Mouse (Mus musculus): ENCODE results near the gene Pex14. TPM values are rescaled to one million over a fixed set of nuclear protein-coding genes. Genes with fewer than 3 reads are reported as not detected.

Pex14 gene
- polyA plus RNA-seq, 1 experiment from 2014 or later = 44.6 TPM

- Histone ChIP-seq H3K4me2 (ENCODE audit: low read depth, low read length) (no peak overlapping the region), H3K27me3 (ENCODE audit: control insufficient read depth, insufficient read depth, low read length) (no peaks in the 10 kb centered on the region), H3K4me3 (ENCODE audit: low read length) (no peak overlapping the region), H3K4me1 (ENCODE audit: control insufficient read depth, insufficient read depth, low read length) (peaks cover 44% of the 10 kb centered on the region), H3K36me3 (ENCODE audit: control insufficient read depth, insufficient read depth) (no peaks in the 10 kb centered on the region), H3K9me3 (replicated peaks; ENCODE audit: control insufficient read depth, low read length) (no peaks in the 10 kb centered on the region), H3K27ac (ENCODE audit: low read length) (no peak overlapping the region), H3K9ac (ENCODE audit: low read length) (no peak overlapping the region)
- 87% methylated on average over 14 of the region's 14 CpGs for WGBS
- ATAC-seq (replicated peaks; ENCODE audit: extremely low read depth, insufficient read depth, low FRiP score) = no peak
Measured at GRCm38 (mm10) chr4:148973387-148973786, 126.3 kb downstream of the Pex14 start.

GRCm38 (mm10) chr4:148972707-148973106, 127.0 kb downstream of the Pex14 start:
- ATAC-seq (replicated peaks; ENCODE audit: extremely low read depth, insufficient read depth, low FRiP score) = no peak
- Histone ChIP-seq H3K27ac (ENCODE audit: low read length) (no peak overlapping the region), H3K36me3 (ENCODE audit: control insufficient read depth, insufficient read depth) (no peaks in the 10 kb centered on the region), H3K4me1 (ENCODE audit: control insufficient read depth, insufficient read depth, low read length) (peaks cover 41% of the 10 kb centered on the region), H3K9me3 (replicated peaks; ENCODE audit: control insufficient read depth, low read length) (no peaks in the 10 kb centered on the region), H3K9ac (ENCODE audit: low read length) (no peak overlapping the region), H3K27me3 (ENCODE audit: control insufficient read depth, insufficient read depth, low read length) (no peaks in the 10 kb centered on the region), H3K4me2 (ENCODE audit: low read depth, low read length) (no peak overlapping the region), H3K4me3 (ENCODE audit: low read length) (no peak overlapping the region)
- 87% methylated on average over 14 of the region's 14 CpGs for WGBS

- Histone ChIP-seq H3K27me3 (ENCODE audit: control insufficient read depth, insufficient read depth, low read length) (no peaks in the 10 kb centered on the region), H3K4me2 (ENCODE audit: low read depth, low read length) (no peak overlapping the region), H3K4me3 (ENCODE audit: low read length) (no peak overlapping the region), H3K36me3 (ENCODE audit: control insufficient read depth, insufficient read depth) (no peaks in the 10 kb centered on the region), H3K27ac (ENCODE audit: low read length) (no peak overlapping the region), H3K4me1 (ENCODE audit: control insufficient read depth, insufficient read depth, low read length) (peaks cover 41% of the 10 kb centered on the region), H3K9me3 (replicated peaks; ENCODE audit: control insufficient read depth, low read length) (no peaks in the 10 kb centered on the region), H3K9ac (ENCODE audit: low read length) (no peak overlapping the region)
- no peak for ATAC-seq (replicated peaks; ENCODE audit: extremely low read depth, insufficient read depth, low FRiP score)
- WGBS = 75% methylated on average over 3 of the region's 3 CpGs
Measured at GRCm38 (mm10) chr4:148971613-148972242, 127.9 kb downstream of the Pex14 start.

- WGBS = 89% methylated on average over 4 of the region's 4 CpGs
- Histone ChIP-seq H3K9ac (ENCODE audit: low read length) (no peak overlapping the region), H3K36me3 (ENCODE audit: control insufficient read depth, insufficient read depth) (no peaks in the 10 kb centered on the region), H3K4me1 (ENCODE audit: control insufficient read depth, insufficient read depth, low read length) (peaks cover 43% of the 10 kb centered on the region), H3K4me3 (ENCODE audit: low read length) (no peak overlapping the region), H3K27me3 (ENCODE audit: control insufficient read depth, insufficient read depth, low read length) (no peaks in the 10 kb centered on the region), H3K4me2 (ENCODE audit: low read depth, low read length) (no peak overlapping the region), H3K27ac (ENCODE audit: low read length) (no peak overlapping the region), H3K9me3 (replicated peaks; ENCODE audit: control insufficient read depth, low read length) (no peaks in the 10 kb centered on the region)
- no peak for ATAC-seq (replicated peaks; ENCODE audit: extremely low read depth, insufficient read depth, low FRiP score)
Measured at GRCm38 (mm10) chr4:148970742-148971141, 128.9 kb downstream of the Pex14 start.

- Histone ChIP-seq H3K4me1 (ENCODE audit: control insufficient read depth, insufficient read depth, low read length) (peaks cover 35% of the 10 kb centered on the region), H3K9me3 (replicated peaks; ENCODE audit: control insufficient read depth, low read length) (no peaks in the 10 kb centered on the region), H3K4me3 (ENCODE audit: low read length) (no peak overlapping the region), H3K27ac (ENCODE audit: low read length) (peak overlapping the region; percentile 74), H3K4me2 (ENCODE audit: low read depth, low read length) (no peak overlapping the region), H3K9ac (ENCODE audit: low read length) (peak overlapping the region; percentile 21; the same call in 1 of the 2 replicates), H3K36me3 (ENCODE audit: control insufficient read depth, insufficient read depth) (no peaks in the 10 kb centered on the region), H3K27me3 (ENCODE audit: control insufficient read depth, insufficient read depth, low read length) (no peaks in the 10 kb centered on the region)
- peak; percentile 73 for ATAC-seq (replicated peaks; ENCODE audit: extremely low read depth, insufficient read depth, low FRiP score)
- 30% methylated on average over 5 of the region's 5 CpGs for WGBS
Measured at GRCm38 (mm10) chr4:148969610-148970009, 130.1 kb downstream of the Pex14 start.

- Histone ChIP-seq H3K27ac (ENCODE audit: low read length) (peak overlapping the region; percentile 74), H3K36me3 (ENCODE audit: control insufficient read depth, insufficient read depth) (no peaks in the 10 kb centered on the region), H3K4me1 (ENCODE audit: control insufficient read depth, insufficient read depth, low read length) (peaks cover 35% of the 10 kb centered on the region), H3K4me2 (ENCODE audit: low read depth, low read length) (no peak overlapping the region), H3K27me3 (ENCODE audit: control insufficient read depth, insufficient read depth, low read length) (no peaks in the 10 kb centered on the region), H3K4me3 (ENCODE audit: low read length) (no peak overlapping the region), H3K9ac (ENCODE audit: low read length) (peak overlapping the region; percentile 21; the same call in 1 of the 2 replicates), H3K9me3 (replicated peaks; ENCODE audit: control insufficient read depth, low read length) (no peaks in the 10 kb centered on the region)
- 56% methylated on average over 5 of the region's 5 CpGs for WGBS
- no peak for ATAC-seq (replicated peaks; ENCODE audit: extremely low read depth, insufficient read depth, low FRiP score)
Measured at GRCm38 (mm10) chr4:148968859-148969258, 130.8 kb downstream of the Pex14 start.

GRCm38 (mm10) chr4:148966132-148966531, 133.5 kb downstream of the Pex14 start:
- Histone ChIP-seq H3K27ac (ENCODE audit: low read length) (no peak overlapping the region), H3K4me2 (ENCODE audit: low read depth, low read length) (no peak overlapping the region), H3K9ac (ENCODE audit: low read length) (no peak overlapping the region), H3K36me3 (ENCODE audit: control insufficient read depth, insufficient read depth) (0 out of 2 replicates have a peak, but pooled peaks cover 3% of the 10 kb centered on the region), H3K27me3 (ENCODE audit: control insufficient read depth, insufficient read depth, low read length) (no peaks in the 10 kb centered on the region), H3K4me1 (ENCODE audit: control insufficient read depth, insufficient read depth, low read length) (peaks cover 39% of the 10 kb centered on the region), H3K9me3 (replicated peaks; ENCODE audit: control insufficient read depth, low read length) (no peaks in the 10 kb centered on the region), H3K4me3 (ENCODE audit: low read length) (no peak overlapping the region)
- WGBS = 60% methylated on average over 5 of the region's 5 CpGs
- ATAC-seq (replicated peaks; ENCODE audit: extremely low read depth, insufficient read depth, low FRiP score) = no peak

- Histone ChIP-seq H3K4me1 (ENCODE audit: control insufficient read depth, insufficient read depth, low read length) (peaks cover 31% of the 10 kb centered on the region), H3K4me2 (ENCODE audit: low read depth, low read length) (no peak overlapping the region), H3K36me3 (ENCODE audit: control insufficient read depth, insufficient read depth) (0 out of 2 replicates have a peak, but pooled peaks cover 3% of the 10 kb centered on the region), H3K27ac (ENCODE audit: low read length) (no peak overlapping the region), H3K4me3 (ENCODE audit: low read length) (no peak overlapping the region), H3K9me3 (replicated peaks; ENCODE audit: control insufficient read depth, low read length) (no peaks in the 10 kb centered on the region), H3K9ac (ENCODE audit: low read length) (no peak overlapping the region), H3K27me3 (ENCODE audit: control insufficient read depth, insufficient read depth, low read length) (no peaks in the 10 kb centered on the region)
- no peak for ATAC-seq (replicated peaks; ENCODE audit: extremely low read depth, insufficient read depth, low FRiP score)
- WGBS = 87% methylated on average over 10 of the region's 10 CpGs
Measured at GRCm38 (mm10) chr4:148964541-148965310, 134.9 kb downstream of the Pex14 start.

GRCm38 (mm10) chr4:148962096-148962495, 137.6 kb downstream of the Pex14 start:
- ATAC-seq (replicated peaks; ENCODE audit: extremely low read depth, insufficient read depth, low FRiP score) = no peak
- Histone ChIP-seq H3K9me3 (replicated peaks; ENCODE audit: control insufficient read depth, low read length) (no peaks in the 10 kb centered on the region), H3K4me3 (ENCODE audit: low read length) (no peak overlapping the region), H3K4me2 (ENCODE audit: low read depth, low read length) (no peak overlapping the region; the same call in 1 of the 2 replicates), H3K9ac (ENCODE audit: low read length) (no peak overlapping the region), H3K27me3 (ENCODE audit: control insufficient read depth, insufficient read depth, low read length) (no peaks in the 10 kb centered on the region), H3K36me3 (ENCODE audit: control insufficient read depth, insufficient read depth) (0 out of 2 replicates have a peak, but pooled peaks cover 3% of the 10 kb centered on the region), H3K4me1 (ENCODE audit: control insufficient read depth, insufficient read depth, low read length) (peaks cover 21% of the 10 kb centered on the region), H3K27ac (ENCODE audit: low read length) (no peak overlapping the region)
- 80% methylated on average over 1 of the region's 1 CpGs for WGBS
